Mouse (Mus musculus): ENCODE measurements around the gene Xbp1. TPM values are rescaled to one million over a fixed set of nuclear protein-coding genes. Genes with fewer than 3 reads are reported as not detected.

Xbp1 gene
- polyA plus RNA-seq, 1 experiment: 75.6 TPM

DNA sequence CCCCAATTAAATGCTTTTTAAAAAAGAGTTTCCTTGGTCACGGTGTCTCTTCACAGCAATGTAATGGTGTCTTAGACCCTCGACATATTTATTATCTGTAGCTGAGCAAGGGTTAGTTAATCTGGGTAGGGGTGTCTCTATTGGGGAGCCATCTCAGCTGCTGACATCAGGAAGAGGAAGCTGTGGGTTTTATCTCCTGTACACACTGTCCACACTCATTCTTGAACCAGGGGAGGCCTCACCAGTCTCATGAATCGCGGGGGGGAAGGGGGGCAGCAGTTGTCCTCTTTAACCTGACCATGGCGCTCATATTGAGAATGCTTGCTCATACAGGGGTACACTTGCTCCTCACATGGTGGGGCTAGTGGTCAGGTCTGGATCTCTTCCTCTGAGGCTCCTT, 47.6 kb downstream of the Xbp1 start:
- Histone ChIP-seq H3K4me1 (ENCODE audit: control insufficient read depth, insufficient read depth, insufficient read length) (no peaks in the 10 kb centered on the region), H3K27me3 (ENCODE audit: control insufficient read depth, insufficient read depth, low read length) (no peaks in the 10 kb centered on the region), H3K27ac (ENCODE audit: insufficient read depth, low read length) (no peak overlapping the region), H3K4me3 (ENCODE audit: extremely low read depth, insufficient read depth, insufficient read length) (no peak overlapping the region), H3K36me3 (ENCODE audit: control insufficient read depth, insufficient read depth, low read length) (no peaks in the 10 kb centered on the region)
- 75% methylated on average over 5 of the region's 5 CpGs for WGBS
- TF ChIP-seq CTCF (IDR thresholded peaks at IDR 0.05; ENCODE audit: extremely low read depth, insufficient read depth, insufficient read length, insufficient replicate concordance) (no peak), POLR2A (IDR thresholded peaks at IDR 0.05; ENCODE audit: low read depth, low read length) (no peak)
- no peak for DNase-seq (ENCODE audit: low read depth in 1 of 2, low spot score in 2 of 2)

DNA sequence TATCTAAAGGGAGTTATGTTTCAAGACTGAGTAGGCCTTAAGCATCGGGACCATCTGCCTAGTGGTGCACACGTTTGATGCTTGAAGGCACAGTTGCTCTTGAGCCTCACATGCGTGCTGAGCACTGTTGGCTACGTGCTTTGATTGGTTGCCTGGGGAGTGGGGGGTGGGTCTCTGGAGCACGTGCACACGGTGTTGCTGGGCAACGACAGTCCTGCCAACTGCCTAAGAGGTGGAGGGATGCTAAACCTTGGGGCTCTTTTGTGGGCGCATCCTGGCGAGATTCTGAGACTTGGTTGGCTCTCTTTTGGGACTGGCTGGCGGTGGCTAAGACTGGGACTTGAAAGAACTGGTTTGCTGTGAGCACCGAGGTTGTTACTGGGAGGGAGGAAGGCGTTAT, 49.0 kb downstream of the Xbp1 start, which contains the start of gene Ankrd36:
Ankrd36 (plus strand) TSS at position 211 of the 400 bp plus-strand sequence.
- 90% methylated on average over 12 of the region's 12 CpGs for WGBS
- H3K36me3 ChIP-seq (ENCODE audit: control insufficient read depth, insufficient read depth, low read length): no peaks in the 10 kb centered on the region
- H3K27me3 ChIP-seq (ENCODE audit: control insufficient read depth, insufficient read depth, low read length): no peaks in the 10 kb centered on the region
- no peak for DNase-seq (ENCODE audit: low read depth in 1 of 2, low spot score in 2 of 2)
- TF ChIP-seq CTCF (IDR thresholded peaks at IDR 0.05; ENCODE audit: extremely low read depth, insufficient read depth, insufficient read length, insufficient replicate concordance) (no peak), POLR2A (IDR thresholded peaks at IDR 0.05; ENCODE audit: low read depth, low read length) (no peak)
- H3K27ac ChIP-seq (ENCODE audit: insufficient read depth, low read length): no peak within 1 kb of the TSS
- no peaks in the 10 kb centered on the region for H3K4me1 ChIP-seq (ENCODE audit: control insufficient read depth, insufficient read depth, insufficient read length)
- H3K4me3 ChIP-seq (ENCODE audit: extremely low read depth, insufficient read depth, insufficient read length): no peak within 1 kb of the TSS

DNA sequence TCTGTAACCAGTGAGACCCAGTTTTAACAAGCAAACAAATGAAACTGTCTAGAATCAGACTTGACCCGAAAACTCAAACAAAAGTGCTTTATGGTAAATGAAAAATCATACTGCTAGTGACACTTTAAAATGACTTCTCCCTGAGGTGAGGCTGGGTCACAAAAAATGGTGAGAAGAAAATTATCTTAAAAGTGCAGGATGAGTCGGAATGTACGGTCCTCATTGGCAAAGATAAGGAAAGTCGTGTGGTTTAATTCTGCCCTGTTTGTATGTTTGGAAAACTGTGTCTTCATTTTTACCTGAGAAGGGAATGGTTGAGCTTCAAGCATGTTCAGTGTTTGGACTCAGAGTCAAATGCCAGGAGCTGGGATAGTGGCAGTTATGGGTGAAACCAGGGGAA, 51.4 kb downstream of the Xbp1 start:
- 87% methylated on average over 4 of the region's 4 CpGs for WGBS
- Histone ChIP-seq H3K27ac (ENCODE audit: insufficient read depth, low read length) (no peak overlapping the region), H3K36me3 (ENCODE audit: control insufficient read depth, insufficient read depth, low read length) (no peaks in the 10 kb centered on the region), H3K4me1 (ENCODE audit: control insufficient read depth, insufficient read depth, insufficient read length) (no peaks in the 10 kb centered on the region), H3K27me3 (ENCODE audit: control insufficient read depth, insufficient read depth, low read length) (no peaks in the 10 kb centered on the region), H3K4me3 (ENCODE audit: extremely low read depth, insufficient read depth, insufficient read length) (no peak overlapping the region)
- DNase-seq (ENCODE audit: low read depth in 1 of 2, low spot score in 2 of 2): no peak
- TF ChIP-seq POLR2A (IDR thresholded peaks at IDR 0.05; ENCODE audit: low read depth, low read length): no peak
- TF ChIP-seq CTCF (IDR thresholded peaks at IDR 0.05; ENCODE audit: extremely low read depth, insufficient read depth, insufficient read length, insufficient replicate concordance): no peak

DNA sequence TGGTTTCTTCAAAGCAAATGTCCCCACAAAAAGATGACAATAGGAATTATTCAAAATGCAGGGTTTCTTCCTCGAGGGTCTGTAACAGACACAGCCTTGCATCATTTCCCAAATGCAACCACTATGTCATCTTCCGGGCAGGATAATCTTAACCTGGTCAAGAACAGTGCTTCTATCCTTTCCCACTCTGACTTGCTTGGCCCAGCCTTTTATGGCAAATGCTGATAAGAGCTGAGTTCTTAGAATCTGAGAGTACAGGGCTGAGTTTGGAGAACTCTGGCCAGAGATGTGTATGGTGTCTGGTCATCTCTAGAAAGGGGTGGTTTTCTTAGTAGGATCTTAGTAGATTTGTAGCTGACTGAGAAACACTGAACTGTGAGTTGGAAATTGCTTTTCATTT, 53.4 kb downstream of the Xbp1 start:
- Histone ChIP-seq H3K36me3 (ENCODE audit: control insufficient read depth, insufficient read depth, low read length) (no peaks in the 10 kb centered on the region), H3K4me3 (ENCODE audit: extremely low read depth, insufficient read depth, insufficient read length) (no peak overlapping the region), H3K4me1 (ENCODE audit: control insufficient read depth, insufficient read depth, insufficient read length) (no peaks in the 10 kb centered on the region), H3K27ac (ENCODE audit: insufficient read depth, low read length) (no peak overlapping the region), H3K27me3 (ENCODE audit: control insufficient read depth, insufficient read depth, low read length) (no peaks in the 10 kb centered on the region)
- no peak for DNase-seq (ENCODE audit: low read depth in 1 of 2, low spot score in 2 of 2)
- 83% methylated on average over 2 of the region's 2 CpGs for WGBS
- TF ChIP-seq CTCF (IDR thresholded peaks at IDR 0.05; ENCODE audit: extremely low read depth, insufficient read depth, insufficient read length, insufficient replicate concordance): no peak
- TF ChIP-seq POLR2A (IDR thresholded peaks at IDR 0.05; ENCODE audit: low read depth, low read length): no peak

DNA sequence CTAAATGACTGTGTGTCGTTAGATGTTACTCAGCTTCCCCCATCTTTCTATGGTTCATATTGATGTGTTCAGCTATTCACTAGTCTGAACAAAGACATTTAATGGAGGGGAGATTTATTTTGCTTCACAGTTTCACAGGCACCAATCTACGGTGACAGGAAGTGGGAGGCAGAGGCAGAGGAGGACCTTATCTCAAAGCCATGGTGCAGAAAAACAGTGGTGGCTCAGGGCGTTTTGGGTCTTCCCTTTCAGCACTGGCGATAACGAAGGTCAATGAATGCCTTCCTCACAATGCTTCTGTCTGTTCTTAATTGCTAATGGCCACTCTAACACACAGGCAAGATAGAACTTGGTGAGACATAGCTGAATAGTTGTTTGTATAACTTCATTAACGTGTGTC, 54.6 kb downstream of the Xbp1 start:
- WGBS: 57% methylated on average over 6 of the region's 6 CpGs
- H3K27me3 ChIP-seq (ENCODE audit: control insufficient read depth, insufficient read depth, low read length): no peaks in the 10 kb centered on the region
- H3K4me3 ChIP-seq (ENCODE audit: extremely low read depth, insufficient read depth, insufficient read length): no peak overlapping the region
- H3K27ac ChIP-seq (ENCODE audit: insufficient read depth, low read length): no peak overlapping the region
- no peaks in the 10 kb centered on the region for H3K4me1 ChIP-seq (ENCODE audit: control insufficient read depth, insufficient read depth, insufficient read length)
- TF ChIP-seq POLR2A (IDR thresholded peaks at IDR 0.05; ENCODE audit: low read depth, low read length) (no peak), CTCF (IDR thresholded peaks at IDR 0.05; ENCODE audit: extremely low read depth, insufficient read depth, insufficient read length, insufficient replicate concordance) (no peak)
- no peak for DNase-seq (ENCODE audit: low read depth in 1 of 2, low spot score in 2 of 2)
- H3K36me3 ChIP-seq (ENCODE audit: control insufficient read depth, insufficient read depth, low read length): no peaks in the 10 kb centered on the region

Other genes with a start within 250 kb of the Xbp1 start
- gene Znrf3, start 75.8 kb upstream of the Xbp1 start, polyA plus RNA-seq (2012; rRNA removed): 4.3 and 4.6 TPM in 2 replicates
- gene Ccdc117, start 21.5 kb downstream of the Xbp1 start, polyA plus RNA-seq (2012; rRNA removed): 4.7 and 5.6 TPM in 2 replicates
- gene Ankrd36, start 49.0 kb downstream of the Xbp1 start, polyA plus RNA-seq (2012; rRNA removed): 0.02 TPM in 1 of 2 replicates, not detected in the other
- 176 and 211 TPM in 2 replicates for gene Mrps24, start 195.0 kb downstream of the Xbp1 start, polyA plus RNA-seq (2012; rRNA removed)
- 11.8 and 12.0 TPM in 2 replicates for gene Urgcp, start 241.7 kb downstream of the Xbp1 start, polyA plus RNA-seq (2012; rRNA removed)

Measured in spleen, adult 2 months (tissue).